Mouse (Mus musculus) neural tube, embryonic 12.5 days (tissue): ENCODE data around the gene Dnaja4. TPM values are rescaled to one million over a fixed set of nuclear protein-coding genes. Genes with fewer than 3 reads are reported as not detected.
A peak's percentile ranks its signal among the peaks of the same experiment; 100 is the strongest.
"Not testable (repeated sequence)": the region's sequence is repeated elsewhere in the genome, so short reads cannot be mapped to it uniquely, and the experiment has no call there.

ENCODE experiments used
- ATAC-seq: fragments of 200-750 bp; cut with Nextera tagmentation; 2 replicates; pipeline ENCODE4 v1.8.0; 2017; ENCODE audit warnings: low read depth, mild to moderate bottlenecking, moderate TSS enrichment, moderate library complexity; ENCODE audit not compliant: low FRiP score
- H3K27ac ChIP-seq: fragments of 300-500 bp; sonication (generic); 2 replicates; pipeline ENCODE4 v1.5.1; 2016
- H3K27me3 ChIP-seq: fragments of 300-500 bp; sonication (generic); replicated peaks from 2 replicates; pipeline ENCODE4 v1.6.1; 2016; ENCODE audit warnings: mild to moderate bottlenecking
- H3K36me3 ChIP-seq: fragments of 300-500 bp; sonication (generic); 2 replicates; pipeline ENCODE4 v1.6.1; 2016; ENCODE audit warnings: mild to moderate bottlenecking
- H3K4me1 ChIP-seq: fragments of 300-500 bp; sonication (generic); 2 replicates; pipeline ENCODE4 v1.6.1; 2016
- H3K4me2 ChIP-seq: fragments of 300-500 bp; sonication (generic); replicated peaks from 2 replicates; pipeline ENCODE4 v1.6.1; 2016; ENCODE audit warnings: mild to moderate bottlenecking
- H3K4me3 ChIP-seq: fragments of 300-500 bp; sonication (generic); 2 replicates; pipeline ENCODE4 v1.5.1; 2016
- H3K9ac ChIP-seq: fragments of 300-500 bp; sonication (generic); 2 replicates; pipeline ENCODE4 v1.6.1; 2016; ENCODE audit warnings: mild to moderate bottlenecking
- H3K9me3 ChIP-seq: fragments of 300-500 bp; sonication (generic); 2 replicates; pipeline ENCODE4 v1.6.1; 2016; ENCODE audit warnings: mild to moderate bottlenecking
- WGBS: fragments of 180-500 bp; shearing (Covaris S2); methylation state at CpG from one replicate; pipeline ENCODE4 v1.1.7; 2016; 5-methylcytosine and 5-hydroxymethylcytosine counted together
- polyA plus RNA-seq: library from polyadenylated mRNA; unstranded; fragments of >200 nt; fragmentation: Nextera tagmentation; extraction: Ambion mirVana; gene quantifications from 2 replicates; pipeline ENCODE4 v1.2.1, GENCODE M21; 2016

Gene Dnaja4
- polyA plus RNA-seq, 1 experiment from 2014 or later, result 4.6 TPM

DNA sequence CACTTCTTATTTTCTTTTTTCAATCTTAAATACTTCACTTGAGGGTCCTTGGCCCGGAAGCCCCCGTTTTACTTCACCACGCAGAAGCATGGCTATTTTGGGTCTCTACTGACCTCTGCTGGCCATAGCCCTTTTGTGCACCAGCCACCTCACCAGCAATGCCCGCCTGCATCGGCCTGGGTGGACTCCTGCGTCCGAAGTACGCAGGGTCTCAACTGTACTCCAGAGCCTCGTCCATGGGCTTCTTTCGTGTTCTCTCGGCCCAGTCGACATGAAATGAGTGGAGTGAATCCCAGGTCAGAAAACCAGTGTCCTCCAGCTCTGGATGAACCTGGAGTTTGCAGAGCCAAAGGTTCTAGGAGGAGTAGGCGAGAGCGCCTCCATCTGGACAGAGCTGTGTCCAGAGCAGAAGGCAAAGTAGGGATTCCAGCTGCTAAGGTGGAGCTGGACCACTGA is 22.1 kb upstream of the Dnaja4 start:
- 0 out of 2 replicates have a peak overlapping the region, but pooled peaks have one; percentile 44 for H3K9ac ChIP-seq
- H3K9me3 ChIP-seq, result no peaks in the 10 kb centered on the region
- WGBS, result under 1% methylated on average over 14 of the region's 14 CpGs
- peak; percentile 68 for ATAC-seq
- no peaks in the 10 kb centered on the region for H3K36me3 ChIP-seq
- peak overlapping the region; percentile 27 for H3K4me3 ChIP-seq
- H3K4me2 ChIP-seq, result peak overlapping the region; percentile 63
- H3K4me1 ChIP-seq, result no peaks in the 10 kb centered on the region
- H3K27ac ChIP-seq, result no peak overlapping the region
- no peaks in the 10 kb centered on the region for H3K27me3 ChIP-seq

DNA sequence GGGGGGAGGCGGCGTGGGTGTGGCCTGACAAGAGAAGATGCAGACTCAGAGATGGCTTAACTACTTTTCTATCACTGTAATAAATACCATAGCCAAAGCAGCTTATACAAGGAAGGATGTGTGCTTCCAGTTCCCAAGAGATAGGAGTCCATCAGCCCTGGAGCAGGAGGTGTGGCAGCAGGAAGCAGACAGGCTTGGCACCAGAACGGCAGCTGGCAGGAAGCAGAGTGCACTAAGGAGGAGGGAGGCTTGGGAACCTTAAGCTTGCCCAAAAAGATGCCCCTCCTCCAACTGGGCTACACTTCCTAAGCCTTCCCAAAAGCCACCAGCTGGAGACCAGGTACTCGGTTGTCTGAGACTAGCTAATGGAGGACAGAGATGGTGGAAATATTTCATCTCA is 15.8 kb upstream of the Dnaja4 start:
- Histone ChIP-seq H3K27me3 (no peaks in the 10 kb centered on the region), H3K9me3 (no peaks in the 10 kb centered on the region), H3K4me2 (no peak overlapping the region), H3K9ac (no peak overlapping the region), H3K36me3 (no peaks in the 10 kb centered on the region), H3K4me3 (no peak overlapping the region), H3K4me1 (no peaks in the 10 kb centered on the region), H3K27ac (no peak overlapping the region)
- WGBS, result 79% methylated on average over 4 of the region's 4 CpGs
- no peak for ATAC-seq

DNA sequence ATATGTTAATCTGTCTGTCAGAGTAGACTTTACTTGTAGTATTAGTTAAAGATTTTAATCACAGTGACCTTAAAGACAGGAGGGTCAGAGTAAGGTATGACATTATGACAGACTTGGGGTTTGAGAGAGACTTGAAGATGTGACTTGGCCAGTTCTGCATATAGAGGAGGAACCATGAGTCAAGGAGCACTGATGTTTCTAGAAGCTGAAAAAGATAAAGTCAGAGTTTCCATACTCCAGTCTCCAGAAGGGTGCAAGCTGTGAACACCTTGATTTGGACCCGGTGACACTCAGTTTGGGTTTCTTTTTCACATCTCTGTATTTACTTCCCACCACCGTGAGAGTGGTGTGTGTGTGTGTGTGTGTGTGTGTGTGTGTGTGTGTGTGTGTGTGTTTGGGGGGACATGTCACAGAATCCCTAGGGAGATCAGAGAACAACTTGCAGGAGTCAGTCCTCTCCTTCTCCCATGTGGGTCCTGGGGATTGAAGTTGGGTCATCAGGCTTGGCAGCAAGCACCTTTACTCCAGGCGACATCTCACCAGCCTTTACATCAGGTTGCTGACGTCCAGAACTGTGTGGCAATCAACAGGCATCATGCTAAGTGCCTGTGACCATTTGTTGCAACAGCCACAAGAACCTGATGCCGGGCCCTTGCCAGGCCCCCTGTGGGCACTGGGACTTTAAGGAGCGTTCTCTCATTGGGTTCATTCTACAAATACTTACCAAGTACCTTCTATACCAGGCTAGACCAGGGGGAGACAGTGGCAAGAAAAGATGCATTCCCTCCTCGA is 14.7 kb upstream of the Dnaja4 start:
- H3K4me1 ChIP-seq, result no peaks in the 10 kb centered on the region
- H3K4me2 ChIP-seq, result no peak overlapping the region
- H3K9ac ChIP-seq, result no peak overlapping the region
- H3K4me3 ChIP-seq, result no peak overlapping the region
- no peak overlapping the region for H3K27ac ChIP-seq
- H3K27me3 ChIP-seq, result no peaks in the 10 kb centered on the region
- no peak for ATAC-seq
- H3K36me3 ChIP-seq, result no peaks in the 10 kb centered on the region
- 76% methylated on average over 7 of the region's 7 CpGs for WGBS
- no peaks in the 10 kb centered on the region for H3K9me3 ChIP-seq

DNA sequence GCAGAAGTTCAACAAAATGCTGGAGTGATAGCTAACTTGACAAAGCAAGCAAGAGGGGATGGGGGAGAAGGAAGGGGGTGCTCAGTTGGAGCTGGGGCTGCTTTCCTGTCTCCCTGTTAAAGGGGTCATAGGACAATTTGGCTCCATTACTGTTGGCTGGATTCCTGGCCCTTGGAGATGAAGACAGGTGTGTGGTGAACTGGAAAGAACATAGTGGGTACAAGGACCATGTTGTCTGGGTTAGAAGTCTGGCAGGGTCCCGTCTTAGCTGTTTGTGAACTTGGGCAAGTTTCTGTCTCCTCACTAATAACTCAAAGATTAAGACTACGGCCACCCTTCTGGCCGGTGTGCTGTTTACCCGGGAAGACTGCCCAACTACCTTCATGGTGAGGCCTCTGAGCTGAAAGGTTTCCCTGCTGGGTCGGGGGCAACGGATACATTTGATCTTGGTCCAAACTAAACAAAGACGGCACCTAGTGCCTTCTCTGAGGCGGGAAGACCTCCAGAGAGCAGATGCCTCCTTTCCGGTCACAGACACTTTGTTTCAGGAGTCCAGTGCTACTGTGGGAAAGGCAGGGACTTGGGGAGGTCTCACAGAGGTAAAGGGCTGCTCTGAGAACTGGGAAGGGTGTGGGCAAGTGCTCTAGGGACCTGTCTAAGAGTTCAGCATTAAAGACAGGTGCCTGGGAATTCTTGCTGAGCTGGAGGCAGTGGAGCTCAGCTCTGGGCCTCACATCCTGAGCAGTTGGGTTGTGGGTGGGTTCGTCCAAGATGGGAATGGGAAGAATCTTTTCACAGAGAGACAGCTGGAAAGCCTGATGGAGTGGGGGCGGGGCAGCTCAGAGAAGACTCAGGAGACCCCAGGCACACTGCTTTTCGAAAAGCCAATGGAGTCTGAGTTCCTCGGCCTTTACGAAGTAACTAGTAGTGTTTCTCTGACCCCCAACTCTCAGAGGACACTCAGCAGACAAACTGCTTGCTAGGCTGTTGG is 11.1 kb upstream of the Dnaja4 start:
- no peak overlapping the region for H3K27ac ChIP-seq
- no peaks in the 10 kb centered on the region for H3K36me3 ChIP-seq
- H3K4me2 ChIP-seq, result no peak overlapping the region
- H3K4me3 ChIP-seq, result no peak overlapping the region
- H3K9ac ChIP-seq, result no peak overlapping the region
- WGBS, result 63% methylated on average over 14 of the region's 14 CpGs
- H3K4me1 ChIP-seq, result no peaks in the 10 kb centered on the region
- no peaks in the 10 kb centered on the region; the same call in 1 of the 2 replicates for H3K27me3 ChIP-seq
- H3K9me3 ChIP-seq, result no peaks in the 10 kb centered on the region
- ATAC-seq, result no peak

DNA sequence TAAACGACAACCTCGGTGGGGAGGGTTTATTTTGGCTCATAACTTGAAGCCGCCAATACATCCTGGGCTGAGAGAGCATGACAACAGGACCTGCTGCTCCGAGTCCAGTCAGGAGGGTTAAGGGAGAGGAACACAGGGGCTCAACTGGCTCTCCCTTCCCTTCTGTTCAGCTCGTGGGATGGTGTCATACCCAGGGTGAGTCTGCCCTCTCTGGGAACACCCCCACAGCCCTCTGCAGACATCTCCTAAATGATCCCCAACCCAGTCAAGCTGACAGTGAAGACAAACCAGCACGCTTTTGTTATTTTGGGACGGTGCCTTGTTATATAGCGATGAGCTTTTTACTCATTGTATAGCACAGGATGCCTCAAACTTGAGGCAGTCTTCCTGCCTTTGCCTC is 9.2 kb upstream of the Dnaja4 start:
- Histone ChIP-seq H3K27me3 (peaks cover 3% of the 10 kb centered on the region; the same call in 1 of the 2 replicates), H3K27ac (no peak overlapping the region), H3K36me3 (no peaks in the 10 kb centered on the region), H3K4me3 (no peak overlapping the region), H3K4me1 (no peaks in the 10 kb centered on the region), H3K9ac (no peak overlapping the region), H3K9me3 (no peaks in the 10 kb centered on the region), H3K4me2 (no peak overlapping the region)
- ATAC-seq, result no peak
- 76% methylated on average over 8 of the region's 8 CpGs for WGBS

DNA sequence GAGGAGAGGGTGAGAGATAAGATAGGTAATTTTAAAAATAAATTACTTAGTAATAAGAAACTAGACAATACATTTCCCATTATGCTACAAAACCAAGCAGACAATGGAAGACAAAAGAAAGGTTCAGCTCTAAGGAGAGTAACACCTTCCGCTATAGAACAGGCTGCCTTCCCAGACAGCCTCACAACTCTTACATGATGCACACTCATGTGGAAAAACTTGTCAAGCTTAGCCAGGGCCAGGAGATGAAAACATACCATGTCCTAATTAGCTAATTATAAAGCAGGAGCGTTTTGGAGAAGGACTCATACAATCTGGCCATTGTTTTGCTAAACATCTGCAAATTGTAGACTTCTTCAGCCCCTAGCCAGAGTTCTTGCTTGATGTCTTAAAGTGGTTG is 8.0 kb upstream of the Dnaja4 start:
- 84% methylated on average over 2 of the region's 2 CpGs for whole genome bisulfite sequencing
- not testable (repeated sequence) for H3K4me3 ChIP-seq, ATAC-seq, H3K9ac ChIP-seq, H3K27ac ChIP-seq, H3K4me2 ChIP-seq, H3K27me3 ChIP-seq, H3K9me3 ChIP-seq, H3K36me3 ChIP-seq, H3K4me1 ChIP-seq

DNA sequence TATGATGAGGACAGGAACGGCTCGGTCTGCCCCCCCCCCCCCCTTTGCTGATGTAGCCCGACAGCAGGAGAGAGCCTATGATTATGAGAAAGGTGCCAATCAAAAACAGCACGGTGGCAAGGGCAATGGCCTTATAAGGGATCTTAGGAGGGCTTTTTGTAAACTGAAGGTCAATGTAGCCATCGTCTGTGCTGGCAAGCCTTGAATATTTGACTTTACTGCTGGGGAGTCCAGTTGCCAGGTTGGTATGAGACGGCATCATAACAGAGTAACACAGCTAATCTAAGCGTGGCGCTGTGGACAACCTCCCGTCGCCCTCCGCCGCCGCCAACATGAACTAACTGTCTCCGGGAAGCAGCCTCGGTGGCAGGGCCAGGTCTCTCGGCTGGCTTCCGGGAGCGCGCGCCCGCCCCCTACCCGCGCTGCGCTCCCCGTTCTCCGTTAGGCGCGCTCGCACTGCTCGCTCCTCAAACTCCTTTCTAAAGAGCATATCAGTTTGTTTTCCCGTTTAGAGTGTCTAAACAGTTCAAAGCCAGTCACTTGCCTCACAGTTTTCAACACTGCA is 7.3 kb upstream of the Dnaja4 start:
- Histone ChIP-seq H3K9ac (0 out of 2 replicates have a peak overlapping the region, but pooled peaks have one; percentile 39), H3K4me3 (peak overlapping the region; percentile 18), H3K4me2 (peak overlapping the region; percentile 62)
- ATAC-seq, result 0 out of 2 replicates have a peak, but pooled peaks have one; percentile 37
- not testable (repeated sequence) for H3K27me3 ChIP-seq, H3K27ac ChIP-seq, H3K4me1 ChIP-seq, H3K9me3 ChIP-seq, H3K36me3 ChIP-seq
- 6% methylated on average over 31 of the region's 31 CpGs for WGBS

DNA sequence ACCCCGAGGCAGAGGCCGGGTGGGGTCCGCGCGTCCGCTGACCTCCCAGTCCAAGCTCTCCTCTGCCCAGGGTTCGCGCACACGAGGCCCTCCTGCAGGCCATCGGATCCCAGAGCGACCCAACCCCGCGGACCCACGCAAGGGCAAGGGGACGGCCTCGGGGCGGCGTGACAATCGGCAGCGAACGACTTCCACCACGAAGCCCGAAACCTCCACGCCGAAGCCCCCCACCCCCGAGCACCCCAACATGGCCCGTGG is 343 bp downstream of the Dnaja4 start:
- Histone ChIP-seq H3K4me1 (0 out of 2 replicates have a peak, but pooled peaks cover 16% of the 10 kb centered on the region), H3K27ac (no peak overlapping the region), H3K36me3 (no peaks in the 10 kb centered on the region), H3K9me3 (no peaks in the 10 kb centered on the region), H3K4me2 (peak overlapping the region; percentile 94), H3K27me3 (peaks cover 33% of the 10 kb centered on the region), H3K4me3 (peak overlapping the region; percentile 65), H3K9ac (peak overlapping the region; percentile 62)
- 10% methylated on average over 27 of the region's 27 CpGs for WGBS
- peak; percentile 54; the same call in 1 of the 2 replicates for ATAC-seq

DNA sequence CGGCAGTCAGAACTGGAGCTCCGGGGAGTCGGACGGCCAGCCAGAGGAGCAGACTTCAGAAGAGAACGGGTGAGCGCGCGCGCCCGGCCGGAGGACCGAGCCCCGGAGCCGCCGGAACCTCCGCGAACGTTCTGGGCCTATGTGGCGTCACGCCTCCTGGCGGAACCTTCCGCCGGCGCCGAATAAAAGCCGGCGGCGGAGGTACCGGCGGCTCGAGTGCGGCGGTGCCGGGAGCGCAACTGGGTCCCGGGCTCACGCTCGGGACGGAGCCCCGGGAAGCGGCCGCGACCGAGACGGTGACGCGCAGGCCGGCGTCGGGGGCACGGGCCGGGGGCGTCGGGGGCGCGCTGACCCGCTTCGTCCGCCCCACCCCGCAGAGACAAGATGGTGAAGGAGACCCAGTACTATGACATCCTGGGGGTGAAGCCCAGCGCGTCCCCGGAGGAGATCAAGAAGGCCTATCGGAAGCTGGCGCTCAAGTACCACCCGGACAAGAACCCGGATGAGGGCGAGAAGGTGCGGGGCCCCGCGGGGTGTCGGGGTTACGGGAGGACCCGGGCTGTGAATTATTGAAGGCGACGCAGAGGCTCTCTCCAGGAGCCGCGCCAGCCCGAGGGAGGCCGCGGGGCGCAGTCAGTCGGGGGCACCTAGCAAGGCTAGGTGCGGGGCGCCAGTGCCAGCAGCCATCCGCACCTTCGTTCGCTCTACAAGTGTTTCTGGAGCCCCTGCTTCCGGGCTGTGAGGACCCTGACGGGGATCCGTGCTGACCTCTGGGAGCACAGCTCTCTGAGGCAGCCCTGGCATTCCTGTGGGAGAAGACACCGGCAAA is 886 bp downstream of the Dnaja4 start:
- Histone ChIP-seq H3K27me3 (peaks cover 33% of the 10 kb centered on the region), H3K4me3 (peak overlapping the region; percentile 65), H3K27ac (no peak overlapping the region), H3K36me3 (no peaks in the 10 kb centered on the region), H3K4me1 (0 out of 2 replicates have a peak, but pooled peaks cover 16% of the 10 kb centered on the region), H3K9me3 (no peaks in the 10 kb centered on the region), H3K4me2 (peak overlapping the region; percentile 94), H3K9ac (peak overlapping the region; percentile 62)
- peak; percentile 69 for ATAC-seq
- under 1% methylated on average over 92 of the region's 92 CpGs for WGBS

DNA sequence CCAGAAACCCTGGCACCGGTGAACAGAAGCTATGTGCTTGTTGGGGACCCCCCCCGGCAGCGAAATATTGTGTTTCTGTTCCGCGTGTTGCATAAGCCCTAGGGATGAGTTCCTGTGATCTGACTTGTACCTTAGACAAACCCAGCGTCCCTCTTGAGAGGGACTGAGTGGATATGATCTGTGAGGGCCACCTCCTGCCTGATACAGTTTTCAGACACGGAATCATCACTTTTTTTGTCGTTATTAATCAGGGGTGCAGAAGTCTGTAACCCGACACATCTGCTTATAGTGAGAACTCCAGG is 1.5 kb downstream of the Dnaja4 start:
- ATAC-seq, result no peak
- Histone ChIP-seq H3K4me1 (0 out of 2 replicates have a peak, but pooled peaks cover 16% of the 10 kb centered on the region), H3K27ac (no peak overlapping the region), H3K4me3 (peak overlapping the region; percentile 65), H3K27me3 (peaks cover 33% of the 10 kb centered on the region), H3K4me2 (peak overlapping the region; percentile 94), H3K9me3 (no peaks in the 10 kb centered on the region), H3K36me3 (no peaks in the 10 kb centered on the region), H3K9ac (peak overlapping the region; percentile 62)
- 35% methylated on average over 9 of the region's 9 CpGs for WGBS

DNA sequence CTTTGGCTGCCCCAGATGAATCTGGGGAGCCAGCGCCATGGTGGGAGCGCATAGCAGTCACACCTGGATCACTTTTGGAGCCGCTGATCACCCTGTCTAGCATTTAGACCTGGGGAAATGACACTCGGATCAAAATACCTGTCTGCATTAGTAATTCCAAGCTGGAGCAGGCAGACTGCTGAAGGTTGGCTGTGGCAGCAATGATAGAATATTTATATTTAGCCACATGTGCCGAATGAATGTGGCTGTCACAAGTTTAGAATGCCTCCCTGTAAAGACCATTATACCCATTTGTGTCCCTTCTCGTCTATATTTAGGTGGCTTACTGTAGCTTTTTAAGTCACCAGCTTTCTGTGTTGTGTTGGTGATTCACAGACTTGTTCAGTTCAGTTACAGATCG is 2.1 kb downstream of the Dnaja4 start:
- Histone ChIP-seq H3K27me3 (peaks cover 33% of the 10 kb centered on the region), H3K27ac (no peak overlapping the region), H3K9ac (no peak overlapping the region), H3K4me3 (no peak overlapping the region), H3K4me1 (0 out of 2 replicates have a peak, but pooled peaks cover 16% of the 10 kb centered on the region), H3K36me3 (no peaks in the 10 kb centered on the region), H3K4me2 (peak overlapping the region; percentile 94; the same call in 1 of the 2 replicates), H3K9me3 (no peaks in the 10 kb centered on the region)
- 83% methylated on average over 7 of the region's 7 CpGs for WGBS
- ATAC-seq, result no peak
